Mouse (Mus musculus): ENCODE measurements around the gene Dexi. TPM values are rescaled to one million over a fixed set of nuclear protein-coding genes. Genes with fewer than 3 reads are reported as not detected.

The Dexi gene
- polyA plus RNA-seq, 1 experiment from 2014 or later, result 21.7 TPM

DNA sequence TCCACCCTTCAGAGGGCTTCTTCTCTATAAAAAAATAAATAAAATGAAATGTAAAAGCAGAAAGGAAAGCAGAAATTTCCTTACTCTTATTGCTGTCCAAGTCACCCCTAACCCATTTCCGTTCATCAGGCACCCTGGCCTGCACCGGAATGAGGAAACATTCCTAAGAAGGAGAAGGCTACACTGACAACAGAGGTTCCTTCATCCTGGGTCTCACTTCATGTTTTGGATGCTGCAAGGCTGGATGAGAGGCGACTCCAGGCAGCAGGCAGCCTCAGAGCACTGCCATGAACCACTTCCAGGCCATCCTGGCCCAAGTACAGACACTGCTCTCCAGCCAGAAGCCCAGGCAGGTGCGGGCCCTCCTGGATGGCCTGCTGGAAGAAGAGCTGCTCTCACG lies 63.0 kb downstream of the Dexi start, which contains the start of gene Ciita:
Gene Ciita (plus strand): TSS at position 203 of the 400 bp plus-strand sequence.
- no peak for TF ChIP-seq CTCF (IDR thresholded peaks at IDR 0.05; ENCODE audit: low read depth)
- DNase-seq (ENCODE audit: low spot score), result no peak
- Histone ChIP-seq H3K4me3 (replicated peaks; ENCODE audit: low read depth, low read length) (no peak within 1 kb of the TSS), H3K27ac (no peak within 1 kb of the TSS), H3K4me2 (ENCODE audit: low read length) (no peak within 1 kb of the TSS), H3K9me3 (replicated peaks; ENCODE audit: low read length) (no peaks in the 10 kb centered on the region), H3K27me3 (ENCODE audit: insufficient read depth, low read length) (no peaks in the 10 kb centered on the region), H3K4me1 (replicated peaks; ENCODE audit: insufficient read depth, low read length) (no peaks in the 10 kb centered on the region), H3K9ac (ENCODE audit: low read depth, low read length) (no peak within 1 kb of the TSS), H3K36me3 (ENCODE audit: insufficient read depth, low read length) (no peaks in the 10 kb centered on the region)
- 76% methylated on average over 5 of the region's 5 CpGs for whole genome bisulfite sequencing
- ATAC-seq (replicated peaks; ENCODE audit: low FRiP score, low read depth), result no peak

DNA sequence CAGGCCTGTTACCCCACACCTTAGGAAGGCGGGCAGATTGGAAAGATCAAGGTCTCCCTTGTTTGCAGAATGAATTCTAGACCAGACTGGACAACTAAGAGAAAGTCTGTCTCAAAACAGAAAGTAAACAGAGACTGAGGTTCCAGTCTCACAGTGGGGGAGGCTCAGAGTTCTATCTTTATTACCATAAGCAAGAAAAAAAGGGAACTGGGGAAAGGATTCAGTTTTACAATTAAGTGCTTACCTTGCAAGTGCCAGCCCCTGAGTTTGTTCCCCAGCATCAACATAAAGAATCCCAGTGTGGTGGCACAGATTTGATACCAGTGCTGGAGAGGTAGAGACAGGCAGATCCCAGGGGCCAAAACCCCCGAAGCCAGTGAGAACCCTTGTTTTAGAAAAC lies 66.9 kb downstream of the Dexi start:
- 70% methylated on average over 2 of the region's 2 CpGs for WGBS
- Histone ChIP-seq H3K27ac (no peak overlapping the region), H3K27me3 (ENCODE audit: insufficient read depth, low read length) (no peaks in the 10 kb centered on the region), H3K4me3 (replicated peaks; ENCODE audit: low read depth, low read length) (no peak overlapping the region), H3K36me3 (ENCODE audit: insufficient read depth, low read length) (no peaks in the 10 kb centered on the region), H3K4me1 (replicated peaks; ENCODE audit: insufficient read depth, low read length) (no peaks in the 10 kb centered on the region), H3K9ac (ENCODE audit: low read depth, low read length) (no peak overlapping the region), H3K4me2 (ENCODE audit: low read length) (no peak overlapping the region), H3K9me3 (replicated peaks; ENCODE audit: low read length) (no peaks in the 10 kb centered on the region)
- no peak for ATAC-seq (replicated peaks; ENCODE audit: low FRiP score, low read depth)
- no peak for TF ChIP-seq CTCF (IDR thresholded peaks at IDR 0.05; ENCODE audit: low read depth)
- DNase-seq (ENCODE audit: low spot score), result no peak

- H3K4me1 ChIP-seq (replicated peaks; ENCODE audit: insufficient read depth, low read length), result no peaks in the 10 kb centered on the region
- TF ChIP-seq CTCF (IDR thresholded peaks at IDR 0.05; ENCODE audit: low read depth), result no peak
- H3K27ac ChIP-seq, result no peak overlapping the region
- H3K4me3 ChIP-seq (replicated peaks; ENCODE audit: low read depth, low read length), result no peak overlapping the region
- ATAC-seq (replicated peaks; ENCODE audit: low FRiP score, low read depth) (no peak), DNase-seq (ENCODE audit: low spot score) (no peak)
- H3K4me2 ChIP-seq (ENCODE audit: low read length), result no peak overlapping the region
- 77% methylated on average over 3 of the region's 3 CpGs for WGBS
- no peaks in the 10 kb centered on the region for H3K9me3 ChIP-seq (replicated peaks; ENCODE audit: low read length)
- no peaks in the 10 kb centered on the region for H3K27me3 ChIP-seq (ENCODE audit: insufficient read depth, low read length)
- no peaks in the 10 kb centered on the region for H3K36me3 ChIP-seq (ENCODE audit: insufficient read depth, low read length)
- no peak overlapping the region for H3K9ac ChIP-seq (ENCODE audit: low read depth, low read length)
These were observed 67.9 kb downstream of the Dexi start for GRCm38 (mm10) chr16:10474956-10475355.

DNA sequence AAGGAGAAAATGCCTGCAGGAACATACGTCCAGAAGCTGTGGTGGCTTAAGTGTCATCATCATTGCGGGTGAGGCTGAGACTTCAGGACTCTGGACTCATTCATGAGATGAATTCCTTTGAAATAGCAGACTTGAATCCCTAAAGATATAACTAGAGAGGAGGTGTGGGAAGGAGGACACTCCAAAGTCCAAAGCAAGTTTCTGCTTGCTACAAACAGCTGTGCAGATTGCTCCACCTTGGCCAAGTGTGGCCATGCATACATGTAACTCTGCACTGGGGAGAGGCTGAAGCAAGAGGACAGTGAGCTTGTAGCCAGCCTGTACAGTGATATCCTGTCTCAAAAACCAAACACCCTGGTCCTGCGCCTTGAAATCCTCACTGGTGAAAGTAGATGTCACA lies 70.9 kb downstream of the Dexi start:
- no peaks in the 10 kb centered on the region for H3K4me1 ChIP-seq (replicated peaks; ENCODE audit: insufficient read depth, low read length)
- H3K36me3 ChIP-seq (ENCODE audit: insufficient read depth, low read length), result no peaks in the 10 kb centered on the region
- no peak overlapping the region for H3K9ac ChIP-seq (ENCODE audit: low read depth, low read length)
- H3K27ac ChIP-seq, result no peak overlapping the region
- H3K27me3 ChIP-seq (ENCODE audit: insufficient read depth, low read length), result no peaks in the 10 kb centered on the region
- WGBS, result 95% methylated on average over 3 of the region's 3 CpGs
- TF ChIP-seq CTCF (IDR thresholded peaks at IDR 0.05; ENCODE audit: low read depth), result no peak
- H3K4me3 ChIP-seq (replicated peaks; ENCODE audit: low read depth, low read length), result no peak overlapping the region
- no peak overlapping the region for H3K4me2 ChIP-seq (ENCODE audit: low read length)
- no peaks in the 10 kb centered on the region for H3K9me3 ChIP-seq (replicated peaks; ENCODE audit: low read length)
- DNase-seq (ENCODE audit: low spot score) (no peak), ATAC-seq (replicated peaks; ENCODE audit: low FRiP score, low read depth) (peak; percentile 79)

DNA sequence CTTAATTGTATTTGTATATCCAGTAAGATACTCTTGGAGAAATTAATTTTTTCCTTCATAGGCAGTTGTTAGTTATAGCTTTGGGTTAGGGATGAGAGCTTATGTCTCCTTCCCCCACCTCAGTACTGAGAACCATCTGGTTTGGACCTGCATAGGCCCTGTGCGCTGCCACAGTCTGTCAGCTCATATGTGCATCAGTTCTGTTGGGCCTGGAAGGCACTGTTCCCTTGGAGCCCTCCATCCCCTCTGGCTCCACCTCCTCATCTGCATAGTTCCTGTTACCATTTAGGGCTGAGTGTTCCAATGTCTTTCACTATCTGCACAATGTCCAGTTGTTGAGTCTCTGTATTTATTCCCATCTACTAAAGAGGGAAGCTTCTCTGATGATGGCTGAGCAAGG lies 74.7 kb downstream of the Dexi start:
- no peaks in the 10 kb centered on the region for H3K9me3 ChIP-seq (replicated peaks; ENCODE audit: low read length)
- WGBS, result 85% methylated on average over 1 of the region's 1 CpGs
- no peak for ATAC-seq (replicated peaks; ENCODE audit: low FRiP score, low read depth)
- no peak overlapping the region for H3K4me3 ChIP-seq (replicated peaks; ENCODE audit: low read depth, low read length)
- no peak overlapping the region for H3K4me2 ChIP-seq (ENCODE audit: low read length)
- no peak for TF ChIP-seq CTCF (IDR thresholded peaks at IDR 0.05; ENCODE audit: low read depth)
- H3K27me3 ChIP-seq (ENCODE audit: insufficient read depth, low read length), result no peaks in the 10 kb centered on the region
- H3K4me1 ChIP-seq (replicated peaks; ENCODE audit: insufficient read depth, low read length), result no peaks in the 10 kb centered on the region
- no peaks in the 10 kb centered on the region for H3K36me3 ChIP-seq (ENCODE audit: insufficient read depth, low read length)
- H3K9ac ChIP-seq (ENCODE audit: low read depth, low read length), result no peak overlapping the region
- DNase-seq (ENCODE audit: low spot score), result no peak
- no peak overlapping the region for H3K27ac ChIP-seq

DNA sequence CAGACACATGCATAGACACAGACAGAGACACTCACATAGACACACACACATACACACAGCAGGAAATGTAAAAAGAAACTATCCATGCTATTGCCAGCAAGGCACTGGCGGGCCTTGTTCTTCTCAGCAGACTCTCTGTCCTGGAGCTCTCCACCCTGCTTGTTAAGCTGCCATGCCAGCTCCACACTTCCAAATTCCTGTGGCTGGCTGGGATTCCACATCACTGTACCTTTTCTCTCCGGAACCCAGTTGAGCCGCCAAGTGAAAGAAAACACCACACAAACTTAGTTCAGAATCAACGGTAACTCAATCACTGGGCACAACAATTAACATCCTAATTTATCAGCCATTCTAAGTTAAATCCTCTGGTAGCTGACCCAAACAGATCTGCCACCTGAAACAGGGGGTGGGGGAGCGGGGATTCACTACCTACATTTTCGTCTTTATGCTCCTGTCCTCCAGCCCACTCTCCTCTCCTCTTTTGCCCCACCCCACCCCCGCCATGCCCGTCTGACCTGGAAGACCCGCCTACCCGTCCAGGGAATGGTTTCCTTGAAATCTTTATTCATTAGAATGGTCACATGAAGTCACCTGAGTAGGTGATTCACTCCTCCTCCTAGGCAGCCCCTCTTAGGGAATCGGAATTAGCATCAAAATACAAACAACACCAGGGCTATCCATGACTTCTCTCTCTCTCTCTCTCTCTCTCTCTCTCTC lies 75.3 kb downstream of the Dexi start:
- Histone ChIP-seq H3K9me3 (replicated peaks; ENCODE audit: low read length) (no peaks in the 10 kb centered on the region), H3K4me3 (replicated peaks; ENCODE audit: low read depth, low read length) (no peak overlapping the region), H3K36me3 (ENCODE audit: insufficient read depth, low read length) (no peaks in the 10 kb centered on the region), H3K9ac (ENCODE audit: low read depth, low read length) (no peak overlapping the region), H3K4me2 (ENCODE audit: low read length) (no peak overlapping the region), H3K4me1 (replicated peaks; ENCODE audit: insufficient read depth, low read length) (no peaks in the 10 kb centered on the region), H3K27me3 (ENCODE audit: insufficient read depth, low read length) (no peaks in the 10 kb centered on the region), H3K27ac (no peak overlapping the region)
- TF ChIP-seq CTCF (IDR thresholded peaks at IDR 0.05; ENCODE audit: low read depth), result no peak
- DNase-seq (ENCODE audit: low spot score), result no peak
- no peak for ATAC-seq (replicated peaks; ENCODE audit: low FRiP score, low read depth)
- 28% methylated on average over 11 of the region's 11 CpGs for WGBS

Data from kidney, postnatal 0 days (tissue).